Mouse (Mus musculus): ENCODE results near the gene Gm3285.

Gene Gm3285

DNA sequence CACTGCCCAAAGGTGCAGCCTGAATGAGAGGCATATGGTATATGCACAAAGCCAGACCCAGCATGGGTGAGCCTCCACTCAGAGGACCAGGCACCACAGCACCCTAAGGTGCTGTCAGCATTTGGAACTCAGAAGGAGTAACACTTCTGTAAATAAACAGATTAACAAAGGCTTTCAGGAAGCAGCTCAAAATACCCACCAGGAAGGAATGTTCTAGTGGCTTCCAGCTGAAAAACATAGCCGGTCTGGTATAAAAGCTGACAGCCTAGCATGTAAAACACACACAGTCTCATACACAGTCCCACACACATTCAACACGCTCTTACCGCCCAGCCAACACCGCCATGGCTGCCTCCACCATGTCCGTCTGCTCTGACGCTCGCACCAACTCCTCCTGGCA, at the start of gene Gm3285:
Gene Gm3285, plus strand, starts transcription at position 301 of the 400 bp plus-strand sequence.
- no peak for DNase-seq

DNA sequence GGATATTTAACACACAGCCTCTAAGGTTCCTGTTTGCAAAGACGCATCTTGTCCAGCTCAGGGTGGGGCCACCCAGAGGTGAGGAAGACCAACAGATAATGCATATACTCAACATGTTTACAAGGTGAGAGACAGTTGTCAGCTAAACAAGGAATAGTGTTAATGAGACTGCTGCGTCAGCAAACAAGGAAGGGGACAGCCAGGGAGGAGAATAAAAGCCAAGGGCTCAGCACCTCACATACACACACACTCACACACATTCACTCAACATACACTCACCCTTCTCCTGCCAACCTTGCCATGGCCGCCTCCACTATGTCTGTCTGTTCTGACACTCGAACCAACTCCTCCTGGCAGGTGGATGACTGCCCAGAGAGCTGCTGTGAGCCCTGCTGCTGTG, 47.4 kb upstream of the Gm3285 start, which contains the start of gene Gm2696:
Gene Gm2696, plus strand, starts transcription at position 301 of the 400 bp plus-strand sequence.
- no peak for DNase-seq

DNA sequence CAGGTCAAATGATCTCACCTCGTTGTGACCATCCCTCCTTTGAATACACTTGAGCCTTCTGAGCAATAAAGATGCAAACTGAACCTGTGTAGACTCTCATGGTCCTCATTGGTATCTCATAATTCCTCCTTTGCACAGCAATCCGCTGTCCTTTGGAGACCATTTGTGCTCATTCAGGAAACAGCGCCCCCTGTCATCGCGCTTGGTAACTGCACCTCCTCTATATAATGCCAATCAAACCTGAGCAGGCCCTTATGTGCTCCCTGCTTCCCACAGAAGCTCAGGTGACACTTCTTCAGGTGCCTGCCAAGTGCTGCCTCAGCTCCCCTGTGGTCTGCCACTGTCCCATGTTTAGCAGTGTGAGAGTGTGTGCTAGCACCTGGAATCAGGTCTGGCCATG, 46.3 kb upstream of the Gm3285 start:
- peak; percentile 24 for DNase-seq

DNA sequence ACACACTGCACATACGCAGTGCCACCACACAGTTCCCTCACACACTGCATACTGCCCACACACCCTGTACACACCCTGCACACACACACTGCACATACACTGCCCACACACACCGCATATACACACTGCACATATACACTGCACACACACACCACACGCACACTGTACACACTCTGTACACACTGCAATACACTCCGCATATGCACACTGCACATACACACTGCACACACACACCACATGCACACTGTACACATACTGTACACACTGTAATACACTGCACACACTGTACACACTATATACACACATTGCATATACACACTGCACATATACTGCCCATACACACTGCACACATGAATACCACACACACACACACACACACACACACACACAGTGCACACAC, 43.3 kb upstream of the Gm3285 start:
- no peak for DNase-seq

GRCm38 (mm10) chr10:77819203-77819602, 42.6 kb upstream of the Gm3285 start:
- DNase-seq: no peak

DNA sequence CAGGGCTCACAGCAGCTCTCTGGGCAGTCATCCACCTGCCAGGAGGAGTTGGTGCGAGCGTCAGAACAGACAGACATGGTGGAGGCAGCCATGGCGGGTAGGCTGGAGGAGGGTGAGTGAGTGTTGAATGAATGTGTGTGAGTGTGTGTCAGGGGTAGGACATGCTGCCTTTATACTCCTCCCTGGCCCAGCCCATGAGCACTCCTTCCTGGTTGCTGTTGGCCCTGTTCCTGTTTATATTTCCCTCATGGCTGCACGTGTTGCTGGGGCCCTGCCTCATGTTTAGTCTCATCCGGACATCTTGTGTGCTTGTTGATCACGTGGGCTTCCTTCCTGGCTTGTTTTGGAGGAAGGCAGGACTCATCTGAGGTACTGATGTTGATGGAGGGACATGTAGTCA, 34.8 kb upstream of the Gm3285 start, which contains the start of gene Krtap10-4:
Gene Krtap10-4, minus strand, starts transcription at position 145 of the 400 bp plus-strand sequence.
- no peak for DNase-seq

GRCm38 (mm10) chr10:77835647-77836046, 26.1 kb upstream of the Gm3285 start, which contains the start of gene Krtap10-10:
Gene Krtap10-10, plus strand, starts transcription at chr10:77835947.
- no peak for DNase-seq

GRCm38 (mm10) chr10:77839006-77839405, 22.8 kb upstream of the Gm3285 start:
- no peak for DNase-seq

- no peak for DNase-seq
Measured at GRCm38 (mm10) chr10:77846503-77846902, 15.3 kb upstream of the Gm3285 start, which contains the start of gene Gm36176. Gene Gm36176, plus strand, starts transcription at chr10:77846803.

DNA sequence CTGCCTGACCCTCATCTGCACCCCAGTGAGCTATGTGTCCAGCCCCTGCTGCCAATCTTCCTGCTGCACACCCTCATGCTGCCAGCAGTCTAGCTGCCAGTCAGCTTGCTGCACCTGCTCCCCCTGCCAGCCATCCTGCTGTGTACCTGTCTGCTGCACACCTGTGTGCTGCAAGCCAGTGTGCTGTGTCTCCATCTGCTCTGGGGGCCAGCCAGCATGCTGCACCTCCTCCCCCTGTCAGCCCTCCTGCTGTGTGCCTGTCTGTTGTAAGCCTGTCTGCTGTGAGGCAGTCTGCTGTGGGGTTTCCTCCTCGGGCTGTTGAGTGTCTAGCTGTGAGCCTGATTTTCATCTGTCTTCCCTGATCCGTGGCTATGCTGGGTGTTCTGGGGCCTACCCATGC, 14.8 kb upstream of the Gm3285 start:
- DNase-seq: no peak

DNA sequence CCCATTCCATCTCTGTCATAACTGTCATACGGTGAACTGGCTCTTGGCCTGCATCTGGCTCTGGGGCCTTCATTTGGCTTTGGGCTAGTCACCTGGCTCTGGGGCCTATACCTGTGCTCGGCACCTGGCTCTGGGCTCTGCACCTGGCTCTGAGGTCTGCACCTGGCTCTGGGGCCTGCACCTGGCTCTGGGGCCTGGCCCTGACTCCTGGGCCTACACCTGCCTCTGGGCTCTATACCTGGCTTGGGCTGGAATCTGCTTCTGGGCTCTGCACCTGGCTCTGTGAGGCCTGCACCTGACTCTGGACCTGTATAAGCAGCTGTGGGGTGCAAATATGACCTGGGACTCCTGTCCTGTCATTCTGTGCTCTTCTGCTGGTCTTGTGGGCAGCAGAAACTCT, 14.2 kb upstream of the Gm3285 start:
- no peak for DNase-seq

- no peak for DNase-seq
Measured at GRCm38 (mm10) chr10:77852559-77852958, 9.2 kb upstream of the Gm3285 start, which contains the start of gene Gm10318. Gene Gm10318, plus strand, starts transcription at chr10:77852859.

GRCm38 (mm10) chr10:77864067-77864761, 2.4 kb downstream of the Gm3285 start:
- peak; percentile 67 for DNase-seq

DNA sequence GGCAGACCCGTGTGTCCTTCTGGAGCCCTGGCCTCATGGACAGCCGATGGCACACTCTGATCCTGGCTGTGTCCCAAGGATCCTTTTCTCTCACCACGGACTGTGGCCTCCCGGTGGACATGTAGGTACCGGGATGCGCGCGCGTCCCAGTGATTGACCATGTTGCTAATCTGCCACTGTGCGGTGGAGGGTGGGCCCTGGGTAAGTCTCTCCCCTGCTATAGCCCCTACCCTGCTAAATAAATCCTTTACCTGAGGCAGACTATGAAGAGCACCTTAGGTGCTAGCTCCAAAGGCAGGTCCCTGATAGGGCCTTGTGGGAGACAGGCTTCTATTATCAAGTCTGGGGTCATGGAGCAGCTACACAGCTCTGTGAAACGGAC, 3.0 kb downstream of the Gm3285 start:
- DNase-seq: no peak

DNA sequence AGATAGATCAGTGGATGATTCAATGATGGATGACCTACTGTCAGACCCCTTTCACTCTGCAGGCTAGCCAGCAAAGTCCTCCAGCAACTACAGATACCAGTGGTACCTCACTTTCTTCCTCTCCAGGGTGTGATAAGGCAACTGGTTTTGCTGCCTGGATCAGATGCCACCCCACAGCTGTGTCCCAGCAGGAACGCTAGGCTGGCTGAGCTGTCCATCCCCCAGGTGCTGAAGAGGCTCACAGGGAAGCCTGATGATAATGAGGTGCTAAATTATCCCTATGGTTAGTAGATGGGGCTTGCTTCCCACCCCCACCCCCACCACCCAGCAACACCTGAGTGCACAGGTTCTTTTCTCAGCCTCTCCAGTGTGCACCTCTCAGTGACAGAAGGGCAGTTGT, 5.8 kb downstream of the Gm3285 start:
- peak; percentile 43 for DNase-seq

DNA sequence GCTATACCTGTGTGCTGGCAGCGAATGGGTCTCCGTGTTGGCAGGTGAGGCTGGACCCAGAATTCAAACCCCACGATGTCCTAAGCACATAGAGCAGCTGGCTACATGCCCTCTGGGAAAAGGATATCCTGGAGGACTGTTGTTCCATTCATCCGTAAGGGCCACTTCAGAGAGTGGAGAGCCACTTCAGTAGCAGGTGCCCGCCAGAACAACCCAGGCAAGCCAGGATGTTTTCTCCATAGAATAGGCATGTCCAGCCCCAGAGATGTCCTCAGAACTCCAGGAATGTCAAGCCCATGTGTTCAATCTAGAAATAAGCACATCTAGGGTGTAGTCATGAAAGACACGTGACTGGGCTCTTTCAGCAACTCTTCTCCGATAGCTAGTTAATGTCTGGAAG, 7.9 kb downstream of the Gm3285 start:
- DNase-seq: no peak

- DNase-seq: peak; percentile 47
Measured at GRCm38 (mm10) chr10:77878985-77879384, 17.2 kb downstream of the Gm3285 start.

DNA sequence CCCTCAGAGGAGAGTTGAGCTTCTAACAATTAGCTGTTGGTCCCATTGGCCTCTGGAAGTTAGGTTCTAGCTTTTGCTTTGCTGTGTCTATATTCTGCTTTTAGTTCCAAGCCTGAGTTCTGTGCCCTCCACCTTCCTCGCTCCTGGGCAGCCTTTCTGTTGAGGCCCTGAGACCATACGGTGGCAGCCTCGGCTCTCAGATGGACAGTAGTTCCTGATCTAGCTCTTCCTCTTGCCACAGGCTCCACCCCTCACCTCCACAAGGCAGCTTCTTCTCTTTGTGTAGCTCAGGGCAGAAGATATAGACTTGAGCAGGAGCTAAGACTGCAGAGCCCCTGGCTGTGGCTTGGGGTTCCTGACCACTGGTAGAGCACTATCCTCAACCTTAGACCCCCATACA, 18.5 kb downstream of the Gm3285 start:
- DNase-seq: no peak

GRCm38 (mm10) chr10:77882553-77882952, 20.8 kb downstream of the Gm3285 start:
- DNase-seq: no peak

DNA sequence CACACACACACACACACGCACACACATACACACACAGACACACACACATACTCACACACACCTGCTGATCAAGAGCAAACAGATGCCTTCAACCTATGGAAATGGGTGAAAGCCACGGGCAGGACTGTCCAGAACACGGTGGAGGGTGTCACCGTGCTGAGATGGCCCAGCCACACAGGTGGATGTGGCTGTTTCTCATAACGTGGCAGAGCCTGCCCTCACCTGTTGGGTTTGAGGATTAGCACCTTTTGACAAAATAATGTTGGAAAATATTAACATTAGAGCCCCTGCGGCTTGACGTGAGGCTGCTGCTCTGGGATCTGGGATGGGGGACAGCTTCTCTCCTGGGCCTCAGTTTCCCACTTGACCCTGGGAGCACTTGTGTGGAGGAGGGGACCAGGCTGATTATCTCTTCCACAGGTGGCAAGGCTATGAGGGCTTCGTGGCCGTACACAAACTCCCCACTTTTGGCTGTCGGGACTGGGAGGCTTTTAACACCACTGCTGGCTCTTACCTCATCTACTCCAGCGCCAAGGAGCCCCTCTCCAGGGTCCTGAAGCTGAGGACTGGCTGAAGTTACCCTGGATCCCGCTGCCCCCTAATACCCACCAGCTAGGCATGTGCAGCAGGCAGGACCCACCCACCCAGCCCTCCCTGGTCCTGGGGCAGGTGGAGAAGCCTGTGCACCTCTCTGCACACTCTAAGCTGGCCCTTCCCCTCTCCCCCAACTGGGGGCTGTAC, 24.4 kb downstream of the Gm3285 start:
- peak; percentile 36 for DNase-seq

DNA sequence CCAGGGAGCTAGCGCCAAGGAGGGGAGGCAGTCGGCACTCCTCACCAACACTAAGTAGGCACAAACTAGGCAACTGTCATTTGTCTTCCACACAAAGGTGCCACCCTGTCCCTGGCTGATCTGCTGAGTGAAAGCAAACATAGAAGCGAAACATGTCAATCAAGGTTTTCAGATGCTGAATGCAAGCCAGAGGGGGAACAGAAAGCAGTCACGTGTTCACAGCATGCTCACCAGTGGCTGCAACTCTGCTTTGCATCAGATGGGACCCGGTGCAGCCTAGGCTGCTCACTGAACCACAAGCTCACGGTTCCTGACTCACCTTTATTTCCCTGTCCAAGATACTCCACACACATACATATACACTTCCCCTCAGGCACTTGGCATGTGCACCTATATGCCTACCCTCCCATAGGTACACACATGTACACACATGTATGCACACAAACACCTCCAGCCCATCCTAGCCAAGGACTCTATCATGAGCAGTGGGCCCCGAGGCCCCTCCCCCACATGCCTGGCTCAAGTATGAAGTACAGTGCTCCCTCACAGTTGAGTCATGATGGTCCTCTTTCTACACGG, 29.3 kb downstream of the Gm3285 start:
- DNase-seq: no peak

GRCm38 (mm10) chr10:77895562-77895961, 33.8 kb downstream of the Gm3285 start:
- no peak for DNase-seq

DNA sequence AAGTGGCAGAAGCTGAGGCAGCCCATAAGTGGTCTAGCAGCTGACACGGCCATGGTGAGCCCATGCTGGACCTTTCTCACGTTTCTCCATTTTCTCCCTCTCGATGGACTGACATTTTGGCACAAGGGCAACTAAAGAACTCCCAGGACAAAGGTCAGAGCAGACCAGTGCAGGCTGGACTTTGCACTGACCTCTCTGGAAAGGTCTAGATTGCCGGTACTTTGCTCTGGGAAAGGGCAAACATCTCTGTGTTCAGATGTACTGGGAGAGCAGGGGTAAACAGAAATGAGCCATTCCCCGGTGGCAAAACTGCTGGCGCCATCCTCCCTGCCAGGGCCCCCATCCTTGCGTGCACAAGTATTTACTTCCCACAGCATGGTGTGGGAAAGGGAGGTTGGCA, 38.4 kb downstream of the Gm3285 start:
- DNase-seq: no peak

All from kidney, postnatal 10 days (tissue).